Mouse (Mus musculus): ENCODE measurements around the gene Chst11. TPM values are rescaled to one million over a fixed set of nuclear protein-coding genes. Genes with fewer than 3 reads are reported as not detected.

Chst11 gene
- total and polyA plus RNA-seq, 2 experiments: 0.09 to 0.16 TPM

GRCm38 (mm10) chr10:83096257-83096656 lies 111.0 kb downstream of the Chst11 start:
- H3K79me2 ChIP-seq (ENCODE audit: control insufficient read depth, insufficient read depth, low read length): no peaks in the 10 kb centered on the region
- no peak overlapping the region for H3K9ac ChIP-seq (ENCODE audit: low read depth, low read length)
- 96% methylated on average over 6 of the region's 6 CpGs for WGBS
- no peak for DNase-seq (ENCODE audit: extremely low read depth, low read depth, low spot score)
- no peak overlapping the region for H3K4me3 ChIP-seq (ENCODE audit: insufficient read depth, low read depth, low read length)
- no peaks in the 10 kb centered on the region for H3K27me3 ChIP-seq (ENCODE audit: control insufficient read depth, insufficient read depth, low read length)
- TF ChIP-seq POLR2A (IDR thresholded peaks at IDR 0.05; ENCODE audit: extremely low read depth, insufficient read depth, low read length) (no peak), CTCF (IDR thresholded peaks at IDR 0.05; ENCODE audit: low read depth, low read length) (no peak)
- peaks cover 5% of the 10 kb centered on the region for H3K4me1 ChIP-seq (ENCODE audit: control insufficient read depth, insufficient read depth, low read length)
- H3K36me3 ChIP-seq (ENCODE audit: control insufficient read depth, insufficient read depth, low read length): no peaks in the 10 kb centered on the region
- no peak overlapping the region for H3K27ac ChIP-seq (replicated peaks; ENCODE audit: insufficient read depth, low read depth, low read length)

- H3K4me1 ChIP-seq (ENCODE audit: control insufficient read depth, insufficient read depth, low read length): peaks cover 5% of the 10 kb centered on the region
Observed at GRCm38 (mm10) chr10:83098940-83099339, 113.6 kb downstream of the Chst11 start.

GRCm38 (mm10) chr10:83099669-83100068 lies 114.4 kb downstream of the Chst11 start:
- 0 out of 2 replicates have a peak, but pooled peaks cover 4% of the 10 kb centered on the region for H3K27me3 ChIP-seq (ENCODE audit: control insufficient read depth, insufficient read depth, low read length)
- H3K4me3 ChIP-seq (ENCODE audit: insufficient read depth, low read depth, low read length): no peak overlapping the region
- no peak overlapping the region for H3K27ac ChIP-seq (replicated peaks; ENCODE audit: insufficient read depth, low read depth, low read length)
- no peak overlapping the region for H3K9ac ChIP-seq (ENCODE audit: low read depth, low read length)
- peaks cover 5% of the 10 kb centered on the region for H3K4me1 ChIP-seq (ENCODE audit: control insufficient read depth, insufficient read depth, low read length)
- H3K79me2 ChIP-seq (ENCODE audit: control insufficient read depth, insufficient read depth, low read length): no peaks in the 10 kb centered on the region
- WGBS: 75% methylated on average over 3 of the region's 3 CpGs
- peak; percentile 41 for DNase-seq (ENCODE audit: extremely low read depth, low read depth, low spot score)
- H3K36me3 ChIP-seq (ENCODE audit: control insufficient read depth, insufficient read depth, low read length): no peaks in the 10 kb centered on the region
- TF ChIP-seq CTCF (IDR thresholded peaks at IDR 0.05; ENCODE audit: low read depth, low read length) (no peak), POLR2A (IDR thresholded peaks at IDR 0.05; ENCODE audit: extremely low read depth, insufficient read depth, low read length) (no peak)

More at GRCm38 (mm10) chr10:83098940-83099339, 113.6 kb downstream of the Chst11 start:
- Histone ChIP-seq H3K4me3 (ENCODE audit: insufficient read depth, low read depth, low read length) (no peak overlapping the region), H3K9ac (ENCODE audit: low read depth, low read length) (no peak overlapping the region), H3K79me2 (ENCODE audit: control insufficient read depth, insufficient read depth, low read length) (no peaks in the 10 kb centered on the region), H3K36me3 (ENCODE audit: control insufficient read depth, insufficient read depth, low read length) (no peaks in the 10 kb centered on the region), H3K27me3 (ENCODE audit: control insufficient read depth, insufficient read depth, low read length) (0 out of 2 replicates have a peak, but pooled peaks cover 4% of the 10 kb centered on the region), H3K27ac (replicated peaks; ENCODE audit: insufficient read depth, low read depth, low read length) (no peak overlapping the region)
- TF ChIP-seq POLR2A (IDR thresholded peaks at IDR 0.05; ENCODE audit: extremely low read depth, insufficient read depth, low read length) (no peak), CTCF (IDR thresholded peaks at IDR 0.05; ENCODE audit: low read depth, low read length) (no peak)
- WGBS: 17% methylated on average over 10 of the region's 10 CpGs
- DNase-seq (ENCODE audit: extremely low read depth, low read depth, low spot score): peak; percentile 88

DNA sequence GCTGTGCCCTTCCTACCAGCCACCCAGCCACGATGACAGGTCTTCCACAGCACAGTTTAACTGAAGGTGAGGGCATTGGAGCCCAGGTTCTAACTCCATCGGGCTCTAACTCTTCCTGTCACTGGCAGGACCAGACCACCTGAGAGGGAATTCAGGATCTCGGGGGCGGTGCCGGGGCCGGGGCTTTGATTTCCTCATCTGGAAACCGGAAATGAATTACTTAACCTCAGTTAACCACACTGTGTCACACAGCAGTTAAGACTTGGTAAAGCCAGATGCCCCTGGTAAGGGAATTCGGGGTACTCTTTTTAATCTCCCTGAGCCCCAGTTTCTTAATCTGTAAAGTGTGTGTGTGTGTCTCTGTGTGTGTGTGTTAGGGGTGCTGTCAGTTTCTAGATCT lies 115.6 kb downstream of the Chst11 start:
- DNase-seq (ENCODE audit: extremely low read depth, low read depth, low spot score): no peak
- Histone ChIP-seq H3K27me3 (ENCODE audit: control insufficient read depth, insufficient read depth, low read length) (0 out of 2 replicates have a peak, but pooled peaks cover 4% of the 10 kb centered on the region), H3K36me3 (ENCODE audit: control insufficient read depth, insufficient read depth, low read length) (no peaks in the 10 kb centered on the region), H3K4me1 (ENCODE audit: control insufficient read depth, insufficient read depth, low read length) (peaks cover 5% of the 10 kb centered on the region), H3K79me2 (ENCODE audit: control insufficient read depth, insufficient read depth, low read length) (no peaks in the 10 kb centered on the region), H3K4me3 (ENCODE audit: insufficient read depth, low read depth, low read length) (no peak overlapping the region), H3K9ac (ENCODE audit: low read depth, low read length) (no peak overlapping the region), H3K27ac (replicated peaks; ENCODE audit: insufficient read depth, low read depth, low read length) (no peak overlapping the region)
- TF ChIP-seq POLR2A (IDR thresholded peaks at IDR 0.05; ENCODE audit: extremely low read depth, insufficient read depth, low read length) (no peak), CTCF (IDR thresholded peaks at IDR 0.05; ENCODE audit: low read depth, low read length) (no peak)
- WGBS: 72% methylated on average over 8 of the region's 8 CpGs

DNA sequence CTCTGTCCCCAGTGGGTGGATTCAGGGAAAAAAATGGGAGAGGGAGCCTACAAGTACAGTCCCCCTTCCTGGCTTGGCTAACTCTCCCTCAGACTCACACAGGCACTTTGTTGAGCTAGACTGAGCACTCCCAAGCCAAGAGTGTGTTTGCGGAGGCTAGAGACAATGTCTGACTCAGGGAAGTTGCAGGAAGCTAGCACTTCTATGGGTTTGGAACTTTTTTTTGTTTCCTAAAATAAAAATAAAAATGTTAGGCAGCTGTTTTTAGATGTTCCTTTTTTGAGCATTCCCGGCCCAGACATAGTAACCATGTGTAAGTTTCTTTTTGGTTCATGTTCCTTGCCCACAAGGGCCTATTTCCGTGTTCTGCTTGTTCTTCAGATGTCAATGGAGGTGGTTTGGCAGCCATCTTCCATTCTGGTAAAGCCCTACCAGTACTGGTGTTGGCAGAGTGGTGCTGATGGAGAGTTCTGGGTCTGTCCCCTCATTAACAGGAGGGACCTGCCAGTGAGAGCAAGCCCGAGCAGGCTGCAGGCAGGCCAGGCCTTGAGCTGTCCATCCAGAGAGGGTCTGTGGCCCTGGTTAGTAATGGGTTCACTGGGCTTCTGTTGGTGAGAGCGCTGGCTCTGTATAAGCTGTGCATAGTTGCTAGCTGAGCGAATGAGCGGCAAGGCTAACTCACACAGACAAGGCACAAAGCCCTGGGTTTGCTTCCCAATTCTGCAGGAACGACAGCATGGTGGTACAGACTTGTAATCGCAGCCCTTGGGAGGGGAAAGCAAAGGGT lies 116.3 kb downstream of the Chst11 start:
- TF ChIP-seq CTCF (IDR thresholded peaks at IDR 0.05; ENCODE audit: low read depth, low read length): no peak
- TF ChIP-seq POLR2A (IDR thresholded peaks at IDR 0.05; ENCODE audit: extremely low read depth, insufficient read depth, low read length): no peak
- Histone ChIP-seq H3K4me3 (ENCODE audit: insufficient read depth, low read depth, low read length) (no peak overlapping the region), H3K79me2 (ENCODE audit: control insufficient read depth, insufficient read depth, low read length) (no peaks in the 10 kb centered on the region), H3K9ac (ENCODE audit: low read depth, low read length) (no peak overlapping the region), H3K36me3 (ENCODE audit: control insufficient read depth, insufficient read depth, low read length) (no peaks in the 10 kb centered on the region), H3K27me3 (ENCODE audit: control insufficient read depth, insufficient read depth, low read length) (0 out of 2 replicates have a peak, but pooled peaks cover 4% of the 10 kb centered on the region), H3K27ac (replicated peaks; ENCODE audit: insufficient read depth, low read depth, low read length) (no peak overlapping the region), H3K4me1 (ENCODE audit: control insufficient read depth, insufficient read depth, low read length) (peaks cover 5% of the 10 kb centered on the region)
- no peak for DNase-seq (ENCODE audit: extremely low read depth, low read depth, low spot score)
- 86% methylated on average over 9 of the region's 9 CpGs for WGBS

DNA sequence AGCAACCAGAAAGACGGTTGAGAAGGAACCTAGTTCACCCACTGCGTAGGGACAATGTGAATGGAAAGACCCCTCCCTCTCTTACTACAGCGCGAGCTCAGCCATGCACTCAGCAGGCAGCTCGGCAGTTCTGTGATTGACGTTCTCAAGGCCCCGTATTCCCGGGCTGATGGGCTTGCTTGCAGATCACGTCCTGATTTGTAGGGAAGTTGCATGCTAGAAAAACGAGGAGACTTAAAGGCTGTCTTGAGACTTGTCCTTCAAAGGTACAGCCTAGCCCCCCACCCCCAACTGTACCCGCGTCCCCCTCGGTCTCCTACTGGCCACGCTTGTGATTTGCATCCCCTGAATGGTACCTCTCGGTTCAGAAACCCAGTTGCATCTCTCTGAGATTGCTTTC lies 117.4 kb downstream of the Chst11 start:
- Histone ChIP-seq H3K36me3 (ENCODE audit: control insufficient read depth, insufficient read depth, low read length) (no peaks in the 10 kb centered on the region), H3K4me1 (ENCODE audit: control insufficient read depth, insufficient read depth, low read length) (peaks cover 5% of the 10 kb centered on the region), H3K9ac (ENCODE audit: low read depth, low read length) (no peak overlapping the region), H3K27ac (replicated peaks; ENCODE audit: insufficient read depth, low read depth, low read length) (no peak overlapping the region), H3K27me3 (ENCODE audit: control insufficient read depth, insufficient read depth, low read length) (0 out of 2 replicates have a peak, but pooled peaks cover 4% of the 10 kb centered on the region), H3K79me2 (ENCODE audit: control insufficient read depth, insufficient read depth, low read length) (no peaks in the 10 kb centered on the region), H3K4me3 (ENCODE audit: insufficient read depth, low read depth, low read length) (no peak overlapping the region)
- WGBS: 60% methylated on average over 15 of the region's 15 CpGs
- TF ChIP-seq CTCF (IDR thresholded peaks at IDR 0.05; ENCODE audit: low read depth, low read length): no peak
- no peak for TF ChIP-seq POLR2A (IDR thresholded peaks at IDR 0.05; ENCODE audit: extremely low read depth, insufficient read depth, low read length)
- no peak for DNase-seq (ENCODE audit: extremely low read depth, low read depth, low spot score)

Data from liver, adult 2 months (tissue).